Mouse (Mus musculus) left cerebral cortex, adult 2 months (tissue): Measurements from ENCODE around the gene Nfix. TPM values are rescaled to one million over a fixed set of nuclear protein-coding genes. Genes with fewer than 3 reads are reported as not detected.

Source experiments
- DNase-seq, 2 experiments: peaks; one replicate each; pipeline ENCODE4 v3.0.0; 2021 to 2022; ENCODE audit warnings: low spot score in 2 of 2, mixed read lengths in 1 of 2; ENCODE audit errors: extremely low spot score in 1 of 2
- H3K27ac ChIP-seq: fragments of 200-600 bp; 2 replicates; pipeline ENCODE4 v1.8.1; 2022
- H3K4me3 ChIP-seq: fragments of 200-600 bp; 2 replicates; pipeline ENCODE4 v1.8.1; 2022
- CTCF ChIP-seq: fragments of 200-600 bp; IDR thresholded peaks from 2 replicates; pipeline ENCODE4 v1.8.1; 2022; ENCODE audit warnings: antibody characterized with exemption, mild to moderate bottlenecking, moderate library complexity
- intact Hi-C: fragments of 180-260 bp; cut with DNase I; formaldehyde crosslinking; loops from one replicate; pipeline ENCODE4 v1.15.1; 2025
- total RNA-seq, 2 experiments: library from RNA; stranded (reverse); gene quantifications; 2 replicates each; pipeline ENCODE4 v1.2.3; 2021

Nfix gene
- total RNA-seq, 2 experiments from 2014 or later = 347 to 350 TPM

GRCm38 (mm10) chr8:84783198-84783918 lies 16.8 kb downstream of the Nfix start:
- DNase-seq = no peak
- H3K4me3 ChIP-seq = no peak overlapping the region
- intact Hi-C loops = no loop called here
- TF ChIP-seq CTCF = no peak
- H3K27ac ChIP-seq = peak overlapping the region; percentile 96

GRCm38 (mm10) chr8:84782680-84783079 lies 17.5 kb downstream of the Nfix start:
- DNase-seq = no peak
- no peak for TF ChIP-seq CTCF
- Histone ChIP-seq H3K27ac (peak overlapping the region; percentile 96), H3K4me3 (no peak overlapping the region)
- intact Hi-C loops = no loop called here

- Histone ChIP-seq H3K27ac (peak overlapping the region; percentile 96), H3K4me3 (no peak overlapping the region)
- no peak for TF ChIP-seq CTCF
- intact Hi-C loops = no loop called here
- DNase-seq = no peak
These were observed 18.2 kb downstream of the Nfix start for GRCm38 (mm10) chr8:84781686-84782505.

GRCm38 (mm10) chr8:84780949-84781680 lies 19.0 kb downstream of the Nfix start:
- intact Hi-C loops = no loop called here
- no peak for DNase-seq
- H3K27ac ChIP-seq = peak overlapping the region; percentile 96
- TF ChIP-seq CTCF = no peak
- no peak overlapping the region for H3K4me3 ChIP-seq

DNA sequence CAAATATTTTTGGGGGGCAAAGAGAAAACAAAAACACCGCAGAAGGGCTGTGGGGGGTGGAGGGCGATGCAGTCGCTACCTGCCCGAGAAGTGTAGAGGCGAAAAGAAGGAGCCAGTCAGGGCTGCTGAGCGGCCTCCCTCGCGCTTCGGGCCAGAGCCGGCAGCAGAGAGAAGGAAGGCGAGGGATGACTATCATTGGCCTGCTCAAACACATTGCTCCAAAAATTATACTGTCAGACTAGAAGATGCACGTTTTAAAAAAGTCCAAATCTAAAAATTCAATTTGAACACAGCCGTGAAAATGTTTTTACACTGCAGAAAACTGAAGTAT lies 20.0 kb downstream of the Nfix start:
- intact Hi-C loops = no loop called here
- peak overlapping the region; percentile 9; the same call in 1 of the 2 replicates for H3K4me3 ChIP-seq
- no peak for TF ChIP-seq CTCF
- H3K27ac ChIP-seq = peak overlapping the region; percentile 96
- DNase-seq = no peak

DNA sequence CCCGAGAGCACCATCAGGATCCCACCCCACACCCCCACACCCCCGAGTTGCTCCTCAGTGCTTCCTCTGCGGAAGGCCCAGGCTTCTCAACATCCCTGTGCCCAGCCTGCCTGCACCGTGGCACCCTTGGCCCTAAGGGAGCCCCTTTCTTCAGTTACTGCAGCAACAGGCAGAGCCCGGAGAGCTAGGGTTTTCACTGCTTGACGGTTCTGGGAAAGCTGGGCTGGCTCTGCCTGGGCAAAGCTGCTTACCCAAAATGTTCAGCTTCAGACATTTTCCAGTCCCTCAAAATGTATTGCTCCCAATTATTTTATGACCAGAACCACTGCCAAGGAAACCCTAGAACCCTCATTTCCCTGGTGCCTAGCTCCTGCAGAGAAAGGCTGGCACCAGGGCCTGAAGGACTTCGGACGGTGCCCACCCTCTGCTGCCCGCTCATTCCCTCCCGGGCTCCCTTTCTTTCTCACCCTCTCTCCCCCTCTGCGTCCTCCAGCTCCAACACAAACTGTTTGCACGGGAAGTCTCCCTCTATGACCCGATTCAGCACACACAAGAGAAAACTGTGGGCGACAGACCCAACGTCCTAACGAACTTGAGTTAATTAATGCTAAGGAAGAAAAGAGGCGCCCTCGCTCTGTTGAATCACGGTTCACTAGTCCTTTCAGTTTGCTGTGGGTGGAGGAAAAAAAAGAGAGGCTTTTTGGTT lies 20.5 kb downstream of the Nfix start:
- DNase-seq = no peak
- Histone ChIP-seq H3K4me3 (peak overlapping the region; percentile 34), H3K27ac (peak overlapping the region; percentile 96)
- no peak for TF ChIP-seq CTCF
- intact Hi-C loops = no loop called here

- intact Hi-C loops = no loop called here
- Histone ChIP-seq H3K4me3 (peak overlapping the region; percentile 0; the same call in 1 of the 2 replicates), H3K27ac (peak overlapping the region; percentile 96)
- no peak for TF ChIP-seq CTCF
- DNase-seq = no peak
These were observed 21.3 kb downstream of the Nfix start for GRCm38 (mm10) chr8:84778638-84779380.

- H3K27ac ChIP-seq = peak overlapping the region; percentile 96
- no peak for TF ChIP-seq CTCF
- DNase-seq = no peak
- H3K4me3 ChIP-seq = no peak overlapping the region
- intact Hi-C loops = no loop called here
These were observed 22.1 kb downstream of the Nfix start for GRCm38 (mm10) chr8:84777899-84778637.

DNA sequence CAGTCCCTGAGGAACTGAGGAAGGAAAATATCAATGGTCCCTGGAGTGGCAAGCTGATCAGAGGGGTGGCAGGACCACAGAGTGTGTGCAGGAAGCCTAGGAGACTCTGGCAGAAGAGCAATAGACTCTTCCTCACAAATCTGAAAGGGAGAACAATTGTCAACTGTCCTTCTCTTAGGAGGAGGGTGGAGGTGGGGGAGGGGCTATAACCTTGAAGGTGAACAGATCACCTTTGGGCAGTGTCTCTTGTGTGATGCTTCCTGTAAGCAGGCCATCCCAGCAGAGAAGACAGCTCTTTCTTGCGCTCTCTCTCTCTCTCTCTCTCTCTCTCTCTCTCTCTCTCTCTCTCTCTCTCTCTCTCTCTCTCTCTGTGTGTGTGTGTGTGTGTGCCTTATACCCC lies 23.6 kb downstream of the Nfix start:
- no peak for TF ChIP-seq CTCF
- H3K27ac ChIP-seq = peak overlapping the region; percentile 92; the same call in 1 of the 2 replicates
- intact Hi-C loops = no loop called here
- H3K4me3 ChIP-seq = no peak overlapping the region
- DNase-seq = no peak

- intact Hi-C loops = no loop called here
- TF ChIP-seq CTCF = no peak
- H3K27ac ChIP-seq = peak overlapping the region; percentile 92
- DNase-seq = no peak
- no peak overlapping the region for H3K4me3 ChIP-seq
These were observed 24.5 kb downstream of the Nfix start for GRCm38 (mm10) chr8:84775621-84776113.
